Mouse (Mus musculus) hindbrain, postnatal 0 days (tissue): ENCODE data around the gene Cdc42ep2. TPM values are rescaled to one million over a fixed set of nuclear protein-coding genes. Genes with fewer than 3 reads are reported as not detected.

Source experiments
- ATAC-seq: fragments of 200-750 bp; cut with Nextera tagmentation; 2 replicates; pipeline ENCODE4 v1.8.0; 2017; ENCODE audit warnings: mild to moderate bottlenecking, moderate TSS enrichment, moderate library complexity
- DNase-seq: peaks from one replicate; pipeline ENCODE4 v3.0.0-alpha.2; 2015; ENCODE audit warnings: low spot score
- H3K27ac ChIP-seq: fragments of 300-500 bp; sonication (generic); 2 replicates; pipeline ENCODE4 v1.5.1; 2014; ENCODE audit warnings: mild to moderate bottlenecking
- H3K27me3 ChIP-seq: fragments of 300-500 bp; sonication (generic); 2 replicates; pipeline ENCODE4 v1.6.1; 2014; ENCODE audit warnings: low read length, mixed read lengths; ENCODE audit not compliant: insufficient read depth
- H3K36me3 ChIP-seq: fragments of 300-500 bp; sonication (generic); 2 replicates; pipeline ENCODE4 v1.6.1; 2014; ENCODE audit warnings: low read length, mixed read lengths; ENCODE audit not compliant: insufficient read depth
- H3K4me1 ChIP-seq: fragments of 300-500 bp; sonication (generic); 2 replicates; pipeline ENCODE4 v1.6.1; 2014; ENCODE audit warnings: antibody characterized with exemption, low read length, mixed read lengths; ENCODE audit not compliant: insufficient read depth
- H3K4me2 ChIP-seq: fragments of 300-500 bp; sonication (generic); 2 replicates; pipeline ENCODE4 v1.6.1; 2014; ENCODE audit warnings: low read depth, mild to moderate bottlenecking, low read length, moderate library complexity, mixed read lengths
- H3K4me3 ChIP-seq: fragments of 300-500 bp; sonication (generic); 2 replicates; pipeline ENCODE4 v1.5.1; 2014; ENCODE audit warnings: low read length
- H3K9ac ChIP-seq: fragments of 300-500 bp; sonication (generic); replicated peaks from 2 replicates; pipeline ENCODE4 v1.6.1; 2014; ENCODE audit warnings: mild to moderate bottlenecking, low read length, moderate library complexity, mixed read lengths
- H3K9me3 ChIP-seq: fragments of 300-500 bp; sonication (generic); 2 replicates; pipeline ENCODE4 v1.6.1; 2016; ENCODE audit warnings: low read length, mixed read lengths
- CTCF ChIP-seq: IDR thresholded peaks from 2 replicates; pipeline ENCODE4 v1.5.1; 2016; ENCODE audit warnings: antibody characterized with exemption, control low read depth, low read depth
- WGBS: fragments of 180-500 bp; shearing (Covaris S2); extraction: QIAGEN DNeasy Blood & Tissue Kit; methylation state at CpG from one replicate; pipeline ENCODE4 v1.1.7; 2014; 5-methylcytosine and 5-hydroxymethylcytosine counted together
- polyA plus RNA-seq: library from polyadenylated mRNA; unstranded; fragments of >200 nt; fragmentation: Nextera tagmentation; extraction: Ambion mirVana; gene quantifications from 2 replicates; pipeline ENCODE4 v1.2.1, GENCODE M21; 2015
- total RNA-seq: library from RNA; depleted of rRNA; stranded (reverse); fragments of >200 nt; gene quantifications from 2 replicates; pipeline ENCODE4 v1.2.3, GENCODE M21; 2014

Gene Cdc42ep2
- total and polyA plus RNA-seq, 2 experiments from 2014 or later = 18.0 to 28.0 TPM

- no peak for ATAC-seq
- no peak for DNase-seq
- no peaks in the 10 kb centered on the region; the same call in 1 of the 2 replicates for H3K4me1 ChIP-seq
- H3K36me3 ChIP-seq = no peaks in the 10 kb centered on the region
- H3K9ac ChIP-seq = no peak overlapping the region
- H3K27me3 ChIP-seq = no peaks in the 10 kb centered on the region
- no peak overlapping the region for H3K4me2 ChIP-seq
- H3K27ac ChIP-seq = no peak overlapping the region; the same call in 1 of the 2 replicates
- H3K9me3 ChIP-seq = no peaks in the 10 kb centered on the region
- H3K4me3 ChIP-seq = no peak overlapping the region
- WGBS = 79% methylated on average over 7 of the region's 7 CpGs
- no peak for TF ChIP-seq CTCF
These were observed 20.4 kb upstream of the Cdc42ep2 start for GRCm38 (mm10) chr19:5945027-5945426.

GRCm38 (mm10) chr19:5944145-5944544, 19.5 kb upstream of the Cdc42ep2 start:
- H3K4me2 ChIP-seq = no peak overlapping the region
- no peak for ATAC-seq
- 63% methylated on average over 8 of the region's 8 CpGs for WGBS

DNA sequence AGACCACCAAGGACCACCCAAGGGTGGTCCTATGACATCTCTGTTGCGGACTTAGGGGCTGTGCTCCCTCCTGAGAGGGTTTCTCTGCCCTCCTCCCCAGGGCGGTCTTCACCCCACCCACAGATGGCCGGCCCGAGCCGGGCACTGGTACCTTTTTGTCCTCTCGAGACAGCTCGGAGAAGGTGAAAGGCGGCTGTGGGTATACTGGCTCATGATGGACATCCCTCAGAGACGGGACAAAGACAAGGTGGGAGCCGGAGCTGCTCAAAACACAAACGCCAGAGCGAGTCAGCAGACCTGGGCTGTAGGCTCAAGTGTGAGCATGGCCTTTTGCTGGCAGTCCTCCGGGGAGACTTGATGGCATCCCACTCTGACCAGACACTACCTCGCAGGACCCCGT, 18.8 kb upstream of the Cdc42ep2 start:
- Histone ChIP-seq H3K4me1 (no peaks in the 10 kb centered on the region; the same call in 1 of the 2 replicates), H3K9me3 (no peaks in the 10 kb centered on the region), H3K9ac (no peak overlapping the region), H3K4me3 (no peak overlapping the region), H3K27me3 (no peaks in the 10 kb centered on the region), H3K36me3 (no peaks in the 10 kb centered on the region), H3K27ac (no peak overlapping the region), H3K4me2 (no peak overlapping the region)
- TF ChIP-seq CTCF = no peak
- whole genome bisulfite sequencing = 93% methylated on average over 15 of the region's 15 CpGs
- ATAC-seq (no peak), DNase-seq (no peak)

More at GRCm38 (mm10) chr19:5944145-5944544, 19.5 kb upstream of the Cdc42ep2 start:
- H3K9ac ChIP-seq = no peak overlapping the region
- no peaks in the 10 kb centered on the region for H3K27me3 ChIP-seq
- no peak for TF ChIP-seq CTCF
- H3K4me1 ChIP-seq = no peaks in the 10 kb centered on the region; the same call in 1 of the 2 replicates
- no peak overlapping the region; the same call in 1 of the 2 replicates for H3K27ac ChIP-seq
- H3K9me3 ChIP-seq = no peaks in the 10 kb centered on the region
- H3K4me3 ChIP-seq = no peak overlapping the region
- no peak for DNase-seq
- H3K36me3 ChIP-seq = no peaks in the 10 kb centered on the region

GRCm38 (mm10) chr19:5942581-5942980, 18.0 kb upstream of the Cdc42ep2 start:
- H3K9me3 ChIP-seq = no peaks in the 10 kb centered on the region
- no peak overlapping the region for H3K4me2 ChIP-seq
- ATAC-seq (no peak), DNase-seq (no peak)
- no peak for TF ChIP-seq CTCF
- no peak overlapping the region for H3K27ac ChIP-seq
- no peaks in the 10 kb centered on the region for H3K27me3 ChIP-seq
- H3K4me1 ChIP-seq = peaks cover 6% of the 10 kb centered on the region
- no peak overlapping the region for H3K4me3 ChIP-seq
- WGBS = 80% methylated on average over 7 of the region's 7 CpGs
- H3K9ac ChIP-seq = no peak overlapping the region
- no peaks in the 10 kb centered on the region for H3K36me3 ChIP-seq

DNA sequence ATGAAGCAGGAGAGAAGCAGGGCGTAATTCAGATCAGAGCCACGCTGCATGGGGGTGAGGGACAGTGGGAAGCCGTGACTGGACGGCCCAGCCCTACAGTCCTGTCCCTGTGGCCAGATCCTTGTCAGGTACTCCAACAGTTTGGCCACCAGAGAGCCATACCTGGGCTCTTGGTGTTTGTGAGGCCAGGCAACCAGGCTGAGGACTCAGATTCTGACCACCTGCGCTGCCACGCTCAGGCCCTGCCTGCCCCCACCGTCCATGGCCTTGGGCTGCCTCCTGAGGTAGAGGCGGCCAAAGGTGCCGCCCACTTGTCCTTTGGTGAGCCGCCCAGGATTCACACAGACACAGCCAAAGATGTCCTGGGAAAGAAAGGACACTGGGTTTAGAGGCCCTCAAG, 16.0 kb upstream of the Cdc42ep2 start:
- WGBS = 73% methylated on average over 10 of the region's 10 CpGs
- Histone ChIP-seq H3K27ac (peak overlapping the region; percentile 37; the same call in 1 of the 2 replicates), H3K9ac (no peak overlapping the region), H3K4me2 (no peak overlapping the region), H3K4me1 (peaks cover 9% of the 10 kb centered on the region), H3K4me3 (no peak overlapping the region), H3K36me3 (no peaks in the 10 kb centered on the region), H3K27me3 (no peaks in the 10 kb centered on the region), H3K9me3 (no peaks in the 10 kb centered on the region)
- ATAC-seq = no peak
- DNase-seq = no peak
- no peak for TF ChIP-seq CTCF

DNA sequence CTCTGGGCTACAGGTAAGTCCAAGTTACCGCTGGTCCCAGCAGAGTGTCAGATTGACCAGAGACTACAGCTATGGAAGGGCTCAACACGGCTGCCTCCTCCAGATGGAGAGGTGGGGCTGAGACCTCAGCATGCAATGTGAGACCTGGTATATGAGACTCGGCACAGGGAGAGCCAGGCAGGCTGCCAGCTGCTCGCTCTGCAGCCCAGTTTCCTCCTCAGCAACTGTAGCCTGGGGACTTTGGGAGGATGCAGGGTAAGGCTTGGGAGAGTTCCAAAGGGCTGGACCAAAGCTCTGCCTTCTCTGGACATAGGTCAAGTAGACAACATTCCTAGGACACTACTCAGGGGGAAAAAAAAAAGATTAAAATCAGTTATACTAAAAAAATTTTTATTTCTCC, 15.6 kb upstream of the Cdc42ep2 start:
- no peaks in the 10 kb centered on the region for H3K27me3 ChIP-seq
- 30% methylated on average over 4 of the region's 4 CpGs for WGBS
- ATAC-seq (peak; percentile 57; the same call in 1 of the 2 replicates), DNase-seq (peak; percentile 83)
- peak overlapping the region; percentile 71; the same call in 1 of the 2 replicates for H3K27ac ChIP-seq
- H3K4me3 ChIP-seq = no peak overlapping the region
- H3K4me2 ChIP-seq = no peak overlapping the region
- peaks cover 9% of the 10 kb centered on the region for H3K4me1 ChIP-seq
- H3K36me3 ChIP-seq = no peaks in the 10 kb centered on the region
- TF ChIP-seq CTCF = no peak
- no peaks in the 10 kb centered on the region for H3K9me3 ChIP-seq
- H3K9ac ChIP-seq = no peak overlapping the region

DNA sequence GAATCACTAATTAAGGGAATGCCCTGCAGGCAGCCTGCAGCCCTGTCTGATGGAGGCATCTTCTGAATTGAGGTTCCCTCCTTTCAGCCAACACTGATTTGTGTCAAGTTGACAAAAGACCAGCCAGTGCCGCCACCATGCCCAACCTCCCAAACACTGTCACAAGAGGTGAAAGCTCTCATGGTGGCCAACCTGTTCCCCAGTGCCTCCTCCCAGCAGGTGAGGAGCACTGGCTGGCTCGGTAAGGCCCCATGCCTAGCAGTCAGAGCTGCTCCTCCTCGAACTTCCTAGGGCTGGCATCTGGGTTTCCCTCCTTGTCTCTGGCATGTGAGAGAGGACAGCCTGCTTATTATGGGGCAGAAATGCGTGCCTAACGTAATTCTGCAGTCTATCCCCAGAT, 15.1 kb upstream of the Cdc42ep2 start:
- no peak overlapping the region for H3K4me3 ChIP-seq
- ATAC-seq (no peak), DNase-seq (no peak)
- no peaks in the 10 kb centered on the region for H3K36me3 ChIP-seq
- H3K9me3 ChIP-seq = no peaks in the 10 kb centered on the region
- no peaks in the 10 kb centered on the region for H3K27me3 ChIP-seq
- H3K27ac ChIP-seq = peak overlapping the region; percentile 71
- no peak overlapping the region for H3K4me2 ChIP-seq
- no peak overlapping the region for H3K9ac ChIP-seq
- peaks cover 9% of the 10 kb centered on the region for H3K4me1 ChIP-seq
- TF ChIP-seq CTCF = no peak
- 41% methylated on average over 5 of the region's 5 CpGs for WGBS
